Mouse (Mus musculus) heart, adult 2 months (tissue): Measurements from ENCODE around the gene Spns2.

ENCODE experiments used
- CTCF ChIP-seq: fragments of 200-600 bp; IDR thresholded peaks from 2 replicates; pipeline ENCODE4 v1.8.1; 2022; ENCODE audit warnings: antibody characterized with exemption, mild to moderate bottlenecking, moderate library complexity
- EP300 ChIP-seq: fragments of 200-500 bp; IDR thresholded peaks from 2 replicates; pipeline ENCODE4 v1.6.1; 2011; ENCODE audit warnings: low read depth, low read length, control low read depth; ENCODE audit not compliant: insufficient read depth
- POLR2A ChIP-seq: fragments of 200-500 bp; IDR thresholded peaks from 2 replicates; pipeline ENCODE4 v1.6.1; 2011; ENCODE audit warnings: mild to moderate bottlenecking, low read depth, low read length, control low read depth; ENCODE audit not compliant: insufficient read depth

DNA sequence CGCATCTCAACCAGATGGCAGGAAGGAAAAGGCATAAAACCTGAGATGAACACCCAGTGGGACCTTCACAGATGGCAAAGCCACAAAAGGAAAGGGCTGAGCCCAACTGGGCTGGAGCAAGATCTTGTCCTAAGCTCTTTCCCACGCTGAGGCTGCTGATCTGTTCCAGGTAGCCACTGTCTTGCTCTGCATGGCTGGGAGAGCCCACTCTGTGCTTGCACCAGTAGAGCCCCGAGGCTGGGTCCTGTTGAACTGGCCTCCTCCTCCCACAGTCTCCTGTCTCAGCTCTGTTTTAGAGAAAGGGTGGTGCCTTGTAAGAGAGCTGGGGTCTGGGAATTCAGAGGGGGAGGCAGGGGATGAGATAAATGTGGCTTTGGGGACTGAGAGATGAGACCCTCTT, 82.6 kb downstream of the Spns2 start:
- TF ChIP-seq POLR2A, result no peak
- no peak for TF ChIP-seq CTCF
- TF ChIP-seq EP300, result no peak
